21 mouse cellular contexts compared by ENCODE assay signal in genomic region chr17:13687086-13687485, GRCm38 (mm10).
DNase-seq lines count a peak whose midpoint lies in the region; ATAC-seq and TF ChIP-seq lines count a peak whose summit lies in the region.
"Had no signal": no experiment of that assay in that cellular context is flagged by ENCODE, and none has a peak within 500 bp of the region (broad histone marks: within the 10 kb centered on the region; RNA-seq: fewer than 3 reads in every experiment).

No protein-coding gene starts in this region.

- no peak overlapping the region for H3K4me3 ChIP-seq in forebrain, embryonic 10.5 days
- no peak overlapping the region for H3K4me3 ChIP-seq in forebrain, embryonic 11.5 days (ENCODE audit: low read depth, low read length)
- no peak overlapping the region for H3K4me3 ChIP-seq in midbrain, embryonic 13.5 days (replicated peaks)
- H3K4me3 ChIP-seq in midbrain, embryonic 10.5 days = no peak overlapping the region
- H3K4me3 ChIP-seq: embryonic facial prominence, embryonic 13.5 days; forebrain, embryonic 15.5 days; heart, embryonic 10.5 days; hindbrain, embryonic 15.5 days had no signal

- H3K27me3 ChIP-seq in forebrain, embryonic 10.5 days (ENCODE audit: poor library complexity, severe bottlenecking) = no peaks in the 10 kb centered on the region
- no peaks in the 10 kb centered on the region for H3K27me3 ChIP-seq in forebrain, embryonic 11.5 days (ENCODE audit: control insufficient read depth, insufficient read depth, low read length)
- no peaks in the 10 kb centered on the region for H3K27me3 ChIP-seq in midbrain, embryonic 13.5 days
- H3K27me3 ChIP-seq in midbrain, embryonic 10.5 days (ENCODE audit: low read depth, poor library complexity, severe bottlenecking) = no peaks in the 10 kb centered on the region
- H3K27me3 ChIP-seq: embryonic facial prominence, embryonic 13.5 days; forebrain, embryonic 15.5 days; hindbrain, embryonic 15.5 days had no signal

- WGBS in forebrain, embryonic 10.5 days = 77% methylated on average over 4 of the region's 4 CpGs
- 65% methylated on average over 4 of the region's 4 CpGs for WGBS in forebrain, embryonic 11.5 days
- 47% methylated on average over 4 of the region's 4 CpGs for WGBS in midbrain, embryonic 13.5 days
- 68% methylated on average over 4 of the region's 4 CpGs for WGBS in midbrain, embryonic 10.5 days

- no peaks in the 10 kb centered on the region for H3K9me3 ChIP-seq in forebrain, embryonic 10.5 days
- H3K9me3 ChIP-seq in forebrain, embryonic 11.5 days (ENCODE audit: control insufficient read depth, low read length) = no peaks in the 10 kb centered on the region
- no peaks in the 10 kb centered on the region for H3K9me3 ChIP-seq in midbrain, embryonic 13.5 days
- H3K9me3 ChIP-seq in midbrain, embryonic 10.5 days (replicated peaks) = no peaks in the 10 kb centered on the region
- H3K9me3 ChIP-seq: embryonic facial prominence, embryonic 13.5 days; forebrain, embryonic 15.5 days; heart, embryonic 10.5 days; hindbrain, embryonic 15.5 days had no signal

- no peak for TF ChIP-seq POLR2A in brain, embryonic 14.5 days (IDR thresholded peaks at IDR 0.05; ENCODE audit: borderline replicate concordance, extremely low read depth, insufficient read depth, insufficient read length, poor library complexity, severe bottlenecking)

- H3K36me3 ChIP-seq in forebrain, embryonic 10.5 days (replicated peaks) = no peaks in the 10 kb centered on the region
- H3K36me3 ChIP-seq in forebrain, embryonic 11.5 days (ENCODE audit: control insufficient read depth, insufficient read depth, low read length) = no peaks in the 10 kb centered on the region
- H3K36me3 ChIP-seq in midbrain, embryonic 13.5 days = no peaks in the 10 kb centered on the region
- no peaks in the 10 kb centered on the region for H3K36me3 ChIP-seq in midbrain, embryonic 10.5 days
- H3K36me3 ChIP-seq: embryonic facial prominence, embryonic 13.5 days; forebrain, embryonic 15.5 days; G1E; heart, embryonic 10.5 days; hindbrain, embryonic 15.5 days had no signal

- peaks cover 46% of the 10 kb centered on the region for H3K4me1 ChIP-seq in forebrain, embryonic 10.5 days
- H3K4me1 ChIP-seq in forebrain, embryonic 11.5 days (replicated peaks; ENCODE audit: control insufficient read depth, insufficient read depth, low read length) = peaks cover 11% of the 10 kb centered on the region
- peaks cover 36% of the 10 kb centered on the region for H3K4me1 ChIP-seq in midbrain, embryonic 13.5 days (replicated peaks)
- peaks cover 34% of the 10 kb centered on the region for H3K4me1 ChIP-seq in midbrain, embryonic 10.5 days

- peak overlapping the region; percentile 48 for H3K27ac ChIP-seq in forebrain, embryonic 10.5 days
- no peak overlapping the region for H3K27ac ChIP-seq in forebrain, embryonic 11.5 days (ENCODE audit: low read depth, low read length)
- 0 out of 2 replicates have a peak overlapping the region, but pooled peaks have one; percentile 19 for H3K27ac ChIP-seq in midbrain, embryonic 13.5 days
- H3K27ac ChIP-seq in midbrain, embryonic 10.5 days (replicated peaks) = no peak overlapping the region
- H3K27ac ChIP-seq: embryonic facial prominence, embryonic 13.5 days; forebrain, embryonic 15.5 days; heart, embryonic 10.5 days; hindbrain, embryonic 15.5 days had no signal

- no peak for TF ChIP-seq CTCF in brain, embryonic 14.5 days (IDR thresholded peaks at IDR 0.05; ENCODE audit: borderline replicate concordance, extremely low read depth, insufficient read depth, insufficient read length)

- DNase-seq in forebrain, embryonic 10.5 days (ENCODE audit: extremely low spot score, low spot score) = no peak
- no peak for DNase-seq in forebrain, embryonic 11.5 days (ENCODE audit: low spot score)
- no peak for DNase-seq in midbrain, embryonic 10.5 days (ENCODE audit: low spot score)
- DNase-seq in brain, embryonic 14.5 days (ENCODE audit: low read depth) = peak; percentile 49
- DNase-seq in retina, postnatal 1 day = no peak
- no peak for DNase-seq in testis, postnatal 14 days (ENCODE audit: low spot score)
- DNase-seq: B cell, adult 2 months; cerebellum, adult 18-20 months; cerebellum, adult 9-11 months; cerebellum, postnatal 36 days; gastrocnemius, postnatal 10 days; heart, adult 18-20 months; heart, postnatal 10 days had no signal

- H3K4me2 ChIP-seq in forebrain, embryonic 11.5 days (ENCODE audit: low read depth, low read length, severe bottlenecking) = no peak overlapping the region
- no peak overlapping the region for H3K4me2 ChIP-seq in midbrain, embryonic 13.5 days (replicated peaks)
- H3K4me2 ChIP-seq: embryonic facial prominence, embryonic 13.5 days; forebrain, embryonic 15.5 days; hindbrain, embryonic 15.5 days had no signal

- no peak for ATAC-seq in forebrain, embryonic 11.5 days (replicated peaks; ENCODE audit: low FRiP score)
- peak; percentile 25; the same call in 1 of the 2 replicates for ATAC-seq in midbrain, embryonic 13.5 days
- ATAC-seq: activated CD4-positive, CD25-positive, alpha-beta regulatory T cell, adult 4 months; CD4-positive, CD25-positive, alpha-beta regulatory T cell, adult 4 months; forebrain, embryonic 15.5 days had no signal

- H3K9ac ChIP-seq in forebrain, embryonic 11.5 days (ENCODE audit: low read length) = no peak overlapping the region
- H3K9ac ChIP-seq in midbrain, embryonic 13.5 days (replicated peaks) = no peak overlapping the region
- H3K9ac ChIP-seq: embryonic facial prominence, embryonic 13.5 days; forebrain, embryonic 15.5 days; hindbrain, embryonic 15.5 days had no signal

Comparison
In these comparisons a context has a peak if more than half of its experiments do, and no peak if none do; other contexts are left out.
1. H3K27ac ChIP-seq: peak in forebrain, embryonic 10.5 days (single experiment) and midbrain, embryonic 13.5 days (single experiment); none in forebrain, embryonic 11.5 days (single experiment) and midbrain, embryonic 10.5 days (single experiment).